Mouse (Mus musculus) CD8-positive naive resting alpha-beta T cell, adult 2 months (primary cell): ENCODE results near the gene Pi4kb.
"Not testable (repeated sequence)": the region's sequence is repeated elsewhere in the genome, so short reads cannot be mapped to it uniquely, and the experiment has no call there.

Source experiments
- DNase-seq, 2 experiments: peaks; one replicate each; pipeline ENCODE4 v3.0.0; 2022; ENCODE audit warnings: low read depth in 2 of 2, low spot score in 2 of 2

Gene Pi4kb

DNA sequence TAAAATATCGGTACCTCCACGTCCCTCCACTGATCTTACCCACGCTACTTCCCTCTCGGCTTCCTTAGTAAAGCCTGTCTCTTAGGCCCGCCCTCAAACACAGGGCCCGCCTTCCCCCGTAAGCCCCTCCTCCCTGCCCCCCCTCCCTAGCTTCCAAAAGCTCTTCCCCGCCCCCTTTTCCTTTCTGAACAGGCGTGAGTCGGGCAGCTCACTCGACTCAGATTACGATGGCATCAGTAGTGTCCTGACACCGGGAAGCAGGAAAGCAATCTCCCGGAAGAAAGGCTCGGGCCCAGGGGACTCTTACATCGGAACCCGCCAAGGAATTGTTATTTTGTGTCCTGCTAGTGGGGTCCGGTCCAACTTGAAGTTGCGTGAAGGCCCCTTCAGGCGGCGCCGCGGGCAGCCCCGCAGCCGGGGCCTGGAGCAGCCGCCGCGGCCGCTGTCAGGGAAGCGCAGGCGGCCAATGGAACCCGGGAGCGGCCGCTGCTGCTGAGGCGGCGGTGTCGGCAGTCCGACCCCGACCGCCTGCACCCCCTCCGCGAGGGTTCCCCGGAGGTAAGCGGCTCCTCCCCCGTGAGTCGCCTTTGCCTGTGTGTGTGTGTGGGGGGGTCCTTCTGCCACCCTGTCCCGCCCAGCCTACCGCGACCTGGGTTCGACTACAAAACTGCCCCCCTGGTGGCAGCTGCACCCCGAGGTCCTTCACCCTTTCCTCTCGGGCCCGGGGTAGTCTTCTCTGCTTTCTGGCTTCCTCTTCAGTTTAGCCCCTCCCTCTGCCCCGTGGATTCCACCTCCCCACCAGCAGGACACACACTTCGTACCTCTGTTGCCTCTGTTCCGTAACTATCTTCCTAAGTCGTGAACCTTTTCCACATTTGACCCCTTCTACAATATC, at the start of gene Pi4kb:
Gene Pi4kb (plus strand): TSS at position 204 of the 895 bp plus-strand sequence.
- DNase-seq: peak; percentile 80 to 92

DNA sequence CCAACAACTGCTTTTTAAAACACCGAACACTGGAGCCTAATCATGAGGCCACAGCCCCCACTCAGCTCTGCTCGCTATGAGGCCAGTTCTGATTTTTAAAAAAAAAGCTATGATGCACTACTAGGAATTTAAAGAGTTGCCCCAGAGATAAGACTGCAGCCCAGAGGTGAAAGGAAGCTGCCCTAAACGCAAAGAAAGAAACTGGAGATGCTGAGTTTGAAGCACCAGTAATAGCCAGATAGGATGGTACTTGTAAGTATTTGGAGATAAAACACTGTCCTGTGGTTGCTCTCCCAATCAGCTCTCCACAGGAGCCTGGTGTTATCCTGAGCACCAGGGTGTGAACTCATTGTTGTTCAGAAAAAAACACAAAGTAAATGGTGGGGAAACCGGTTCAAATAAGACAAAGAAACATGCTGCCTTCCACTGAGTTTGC, 48.2 kb upstream of the Pi4kb start:
- not testable (repeated sequence) for DNase-seq

DNA sequence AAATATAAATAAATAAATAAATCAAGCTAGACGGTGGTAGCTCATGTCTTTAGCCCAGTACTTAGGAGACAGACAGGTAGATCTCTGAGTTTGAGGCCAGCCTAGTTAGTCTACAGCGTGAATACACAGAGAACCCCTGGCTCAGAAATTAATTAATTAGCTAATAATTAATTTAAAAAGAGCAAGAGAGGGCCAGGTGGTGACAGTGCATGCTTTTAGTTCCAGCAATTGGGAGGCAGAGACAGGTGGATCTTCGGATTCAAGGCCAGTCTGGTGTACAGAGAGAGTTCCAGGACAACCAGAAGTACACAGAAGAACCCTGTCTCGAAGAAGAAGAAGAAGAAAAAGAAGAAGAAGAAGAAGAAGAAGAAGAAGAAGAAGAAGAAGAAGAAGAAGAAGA, 45.6 kb upstream of the Pi4kb start:
- DNase-seq: not testable (repeated sequence)

DNA sequence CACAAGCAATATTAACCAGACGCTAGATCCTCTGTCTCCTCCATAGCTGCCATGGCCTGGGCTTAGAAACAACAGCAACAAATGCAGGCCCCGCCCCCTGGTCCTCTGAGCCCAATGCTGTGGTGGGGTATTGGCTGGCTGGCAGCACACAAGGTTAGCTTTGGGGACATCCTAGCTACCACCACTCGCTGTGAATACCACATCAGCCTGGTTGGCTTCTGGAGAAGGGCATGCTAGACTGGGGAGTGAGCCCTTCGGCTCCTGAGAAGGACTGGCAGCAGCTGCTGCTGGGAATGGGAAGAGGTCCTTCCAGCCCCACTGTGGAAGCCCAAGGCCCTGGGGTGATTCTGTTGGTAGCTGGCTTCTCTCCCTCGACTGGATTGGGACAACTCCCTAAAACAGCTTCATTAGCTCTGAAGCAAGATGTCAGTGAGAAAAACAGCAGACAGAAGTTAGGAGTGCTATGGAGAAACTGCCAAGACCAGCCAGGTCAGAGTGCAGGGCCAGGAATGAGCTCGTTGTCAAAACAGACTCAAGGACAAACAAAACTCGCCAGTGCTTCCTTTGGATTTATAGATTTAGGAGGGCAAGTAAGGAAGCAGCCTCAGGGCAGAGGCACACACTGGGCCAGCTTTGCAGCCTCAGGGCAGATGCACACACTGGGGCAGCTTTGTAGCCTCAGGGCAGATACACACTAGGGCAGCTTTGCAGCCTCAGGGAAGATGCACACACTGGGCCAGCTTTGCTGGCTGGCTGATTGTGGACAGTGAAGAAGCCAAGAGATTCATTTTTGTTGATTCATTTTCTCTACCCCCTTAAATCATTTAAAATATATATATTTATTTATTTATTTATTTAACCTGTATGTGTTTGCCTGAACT, 43.9 kb upstream of the Pi4kb start:
- not testable (repeated sequence) for DNase-seq

GRCm38 (mm10) chr3:94931427-94932082, 43.0 kb upstream of the Pi4kb start:
- DNase-seq: not testable (repeated sequence)

DNA sequence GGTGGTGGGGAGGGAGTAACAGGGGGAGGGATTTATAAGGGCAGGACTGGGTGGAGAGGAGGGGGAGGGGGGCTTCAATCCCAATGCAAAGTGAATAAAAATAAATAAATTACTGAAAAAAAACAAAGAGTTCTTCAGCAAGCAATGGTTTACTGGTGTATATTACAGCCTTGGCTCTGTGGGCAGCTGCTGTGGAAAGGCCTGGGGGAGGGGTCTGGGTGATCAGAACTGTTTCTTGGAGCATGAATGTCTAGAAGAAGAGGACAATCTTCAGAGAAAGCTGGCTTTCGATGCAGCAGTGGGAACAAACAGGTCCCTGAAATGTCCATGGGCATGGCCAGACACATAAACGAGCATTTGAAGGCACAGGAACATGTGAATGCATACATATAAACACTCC, 42.3 kb upstream of the Pi4kb start:
- not testable (repeated sequence) for DNase-seq

- DNase-seq: no peak
Measured at GRCm38 (mm10) chr3:94932809-94933564, 41.5 kb upstream of the Pi4kb start, which contains the start of gene Selenbp1. Selenbp1 (plus strand) TSS chr3:94933056.

DNA sequence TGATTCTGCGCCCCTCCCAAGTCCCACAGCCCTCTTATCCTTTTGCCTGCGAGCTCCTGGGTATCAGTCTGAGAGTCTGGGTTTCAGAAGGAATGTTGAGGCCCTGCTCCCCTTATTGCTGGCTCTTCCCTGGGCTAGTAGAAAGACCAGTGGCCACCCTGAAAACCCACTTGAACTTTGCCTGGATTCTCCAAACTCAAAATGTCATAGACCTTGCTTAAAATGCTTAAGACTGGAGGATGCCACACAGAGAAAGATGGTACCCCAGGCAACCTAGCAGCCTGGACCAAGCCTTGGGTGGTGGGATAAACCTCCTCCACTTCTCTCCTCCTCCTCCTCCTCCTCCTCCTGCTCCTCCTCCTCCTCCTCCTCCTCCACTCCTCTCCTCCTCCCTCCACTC, 40.9 kb upstream of the Pi4kb start:
- DNase-seq: not testable (repeated sequence)

- not testable (repeated sequence) for DNase-seq
Measured at GRCm38 (mm10) chr3:94934564-94934963, 40.0 kb upstream of the Pi4kb start.

GRCm38 (mm10) chr3:94935332-94935731, 39.2 kb upstream of the Pi4kb start:
- not testable (repeated sequence) for DNase-seq

DNA sequence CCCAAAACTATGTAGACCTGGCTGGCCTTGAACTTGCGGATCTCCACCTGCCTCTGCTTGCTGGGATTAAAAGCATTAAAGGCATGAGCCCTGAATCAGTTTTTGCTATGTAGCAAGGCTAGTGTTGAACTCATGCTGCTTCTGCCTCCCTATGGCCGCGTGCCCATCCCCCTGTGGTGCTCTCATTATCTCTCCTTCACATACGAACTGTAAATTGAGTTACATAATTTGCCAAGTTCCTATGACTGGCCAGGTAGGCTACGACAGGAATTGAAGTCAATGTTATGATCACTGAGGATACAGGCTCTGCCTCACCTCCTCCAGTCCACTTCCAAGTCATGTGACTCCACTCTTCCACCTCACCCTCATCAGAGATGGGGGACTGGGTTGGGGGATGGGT, 38.4 kb upstream of the Pi4kb start:
- not testable (repeated sequence) for DNase-seq

DNA sequence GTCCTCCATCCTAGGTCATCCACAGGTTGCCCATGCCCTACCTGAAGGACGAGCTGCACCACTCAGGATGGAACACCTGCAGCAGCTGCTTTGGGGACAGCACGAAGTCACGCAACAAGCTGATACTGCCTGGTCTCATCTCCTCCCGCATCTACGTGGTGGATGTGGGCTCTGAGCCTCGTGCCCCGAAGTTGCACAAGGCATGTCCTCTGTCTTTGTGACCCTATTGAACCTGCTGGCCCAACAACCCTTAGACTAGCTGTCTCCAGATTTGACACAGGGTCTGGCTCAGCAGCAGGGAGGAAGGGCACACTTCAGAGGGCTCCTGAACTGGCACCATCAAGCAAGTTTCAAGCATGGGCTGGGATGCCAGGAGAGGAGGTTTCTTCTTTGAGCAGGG, 37.3 kb upstream of the Pi4kb start:
- not testable (repeated sequence) for DNase-seq

DNA sequence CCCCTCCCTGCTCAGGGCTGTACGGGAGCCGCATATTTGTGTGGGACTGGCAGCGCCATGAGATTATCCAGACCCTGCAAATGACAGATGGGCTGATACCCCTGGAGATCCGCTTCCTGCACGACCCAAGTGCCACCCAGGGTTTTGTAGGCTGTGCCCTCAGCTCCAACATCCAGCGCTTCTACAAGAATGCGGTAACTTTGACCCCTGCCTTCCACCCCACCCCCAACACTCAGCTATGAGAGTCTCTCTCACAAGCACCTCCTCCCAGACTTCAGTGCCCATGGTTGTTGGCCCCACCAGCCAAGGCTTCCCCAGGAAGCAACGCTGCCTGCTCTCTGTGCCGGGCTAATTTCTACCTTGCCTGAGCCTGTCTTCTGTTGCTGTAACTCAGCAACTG, 34.5 kb upstream of the Pi4kb start:
- DNase-seq: not testable (repeated sequence)

DNA sequence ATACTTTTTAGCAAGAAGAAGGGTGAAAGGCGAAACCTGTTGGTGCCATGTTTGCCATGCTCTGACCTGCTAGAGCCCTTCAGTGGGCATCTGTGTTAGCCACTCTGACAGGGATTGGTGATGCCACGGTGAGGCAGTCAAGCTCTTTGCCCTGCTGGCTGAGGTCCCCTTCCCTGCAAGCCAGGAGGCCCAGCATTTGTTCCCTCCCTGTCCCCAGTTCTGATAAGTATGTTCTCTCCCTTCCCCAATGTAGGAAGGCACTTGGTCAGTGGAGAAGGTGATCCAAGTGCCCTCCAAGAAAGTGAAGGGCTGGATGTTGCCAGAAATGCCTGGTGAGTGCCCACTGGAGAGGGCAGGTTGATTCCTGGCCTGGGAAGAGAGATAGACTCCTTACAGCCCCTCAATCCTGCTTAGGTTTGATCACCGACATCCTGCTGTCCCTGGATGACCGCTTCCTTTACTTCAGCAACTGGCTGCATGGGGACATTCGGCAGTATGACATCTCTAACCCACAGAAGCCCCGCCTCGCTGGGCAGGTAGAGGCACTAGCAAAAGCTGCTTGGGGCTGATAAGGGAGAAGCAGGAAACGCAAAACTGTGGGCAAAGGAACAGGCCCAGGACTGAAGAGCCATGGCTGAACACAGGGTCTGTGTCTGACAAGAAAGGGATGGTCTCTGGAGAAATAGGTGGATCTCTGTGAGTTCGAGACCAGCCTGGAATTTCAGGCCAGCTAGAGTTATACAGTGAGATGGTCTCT, 32.1 kb upstream of the Pi4kb start:
- not testable (repeated sequence) for DNase-seq

- not testable (repeated sequence) for DNase-seq
Measured at GRCm38 (mm10) chr3:94943706-94944105, 30.8 kb upstream of the Pi4kb start.

DNA sequence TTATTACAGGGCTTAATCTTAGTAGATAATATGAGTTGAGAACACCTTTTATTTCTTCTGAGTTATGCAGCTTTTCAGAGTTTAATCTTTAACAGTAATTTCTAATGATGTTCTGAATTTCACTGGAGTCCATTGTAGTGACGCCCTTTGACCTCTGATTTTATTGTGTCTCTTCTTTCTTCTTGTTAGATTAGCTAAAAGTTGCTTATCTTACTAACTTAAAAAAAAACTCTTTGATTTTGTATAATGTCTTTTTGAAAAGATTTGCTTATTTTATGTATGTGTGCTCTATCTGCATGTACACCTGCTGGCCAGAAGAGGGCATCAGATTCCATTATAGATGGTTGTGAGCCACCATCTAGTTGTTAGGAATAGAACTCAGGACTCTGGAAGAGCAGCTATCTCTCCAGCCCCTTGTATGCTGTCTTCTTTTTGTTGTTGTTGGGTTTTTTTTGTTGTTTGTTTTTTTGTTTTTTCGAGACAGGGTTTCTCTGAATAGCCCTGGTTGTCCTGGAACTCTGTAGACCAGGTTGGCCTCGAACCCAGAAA, 26.4 kb upstream of the Pi4kb start:
- DNase-seq: peak in 1 of 2 experiments; percentile 9

GRCm38 (mm10) chr3:94949645-94950044, 24.9 kb upstream of the Pi4kb start:
- DNase-seq: no peak

GRCm38 (mm10) chr3:94952806-94953205, 21.7 kb upstream of the Pi4kb start:
- peak; percentile 23 to 39 for DNase-seq

- no peak for DNase-seq
Measured at GRCm38 (mm10) chr3:94953384-94953763, 21.2 kb upstream of the Pi4kb start.
